Mouse (Mus musculus): ENCODE measurements around the gene Fyttd1. TPM values are rescaled to one million over a fixed set of nuclear protein-coding genes. Genes with fewer than 3 reads are reported as not detected.

Fyttd1 gene
- polyA plus RNA-seq, 1 experiment = 39.8 TPM

GRCm38 (mm10) chr16:32858771-32859636, 18.3 kb upstream of the Fyttd1 start:
- Histone ChIP-seq H3K4me3 (no peak overlapping the region), H3K4me2 (ENCODE audit: low read depth) (peak overlapping the region; percentile 98)

GRCm38 (mm10) chr16:32861813-32862385, 15.4 kb upstream of the Fyttd1 start:
- no peak overlapping the region for H3K4me2 ChIP-seq (ENCODE audit: low read depth)
- peaks cover 75% of the 10 kb centered on the region for H3K79me2 ChIP-seq (ENCODE audit: control insufficient read depth, insufficient read depth)
- TF ChIP-seq POLR2AphosphoS2 (IDR thresholded peaks at IDR 0.05; ENCODE audit: insufficient read length, low read depth) (no peak), E2F4 (IDR thresholded peaks at IDR 0.05; ENCODE audit: insufficient read depth) (no peak), TCF12 (IDR thresholded peaks at IDR 0.05; ENCODE audit: insufficient read depth, poor library complexity, severe bottlenecking) (no peak), MAX (IDR thresholded peaks at IDR 0.05; ENCODE audit: low read depth) (no peak), MYOD1 (IDR thresholded peaks at IDR 0.05; ENCODE audit: control insufficient read depth in 1 of 3, insufficient read length in 2 of 3, low read depth in 2 of 3) (no peak), POLR2A (IDR thresholded peaks at IDR 0.05; ENCODE audit: insufficient read length, low read depth) (no peak), REST (IDR thresholded peaks at IDR 0.05; ENCODE audit: insufficient read depth, insufficient read length) (no peak), USF1 (IDR thresholded peaks at IDR 0.05; ENCODE audit: low read depth) (no peak), MYOG (IDR thresholded peaks at IDR 0.05; ENCODE audit: control insufficient read depth in 1 of 3, insufficient read depth in 1 of 3, insufficient read length in 2 of 3, low read depth in 2 of 3) (no peak), TCF3 (IDR thresholded peaks at IDR 0.05; ENCODE audit: insufficient read length, low read depth) (no peak)
- no peaks in the 10 kb centered on the region for H3K27me3 ChIP-seq (ENCODE audit: control insufficient read depth, insufficient read depth, insufficient read length)
- peaks cover 5% of the 10 kb centered on the region for H3K36me3 ChIP-seq (ENCODE audit: control insufficient read depth, insufficient read depth)
- no peak overlapping the region for H3K4me3 ChIP-seq
- H3ac ChIP-seq (ENCODE audit: control insufficient read depth, insufficient read length) = no peak overlapping the region

More at GRCm38 (mm10) chr16:32858771-32859636, 18.3 kb upstream of the Fyttd1 start:
- peaks cover 59% of the 10 kb centered on the region for H3K79me2 ChIP-seq (ENCODE audit: control insufficient read depth, insufficient read depth)
- H3K27me3 ChIP-seq (ENCODE audit: control insufficient read depth, insufficient read depth, insufficient read length) = no peaks in the 10 kb centered on the region
- H3K36me3 ChIP-seq (ENCODE audit: control insufficient read depth, insufficient read depth) = peaks cover 9% of the 10 kb centered on the region
- peak in 1 of 3 experiments; percentile 51 for TF ChIP-seq MYOG (IDR thresholded peaks at IDR 0.05; ENCODE audit: control insufficient read depth in 1 of 3, insufficient read depth in 1 of 3, insufficient read length in 2 of 3, low read depth in 2 of 3)
- peak in 2 of 3 experiments; percentile 27 to 52 for TF ChIP-seq MYOD1 (IDR thresholded peaks at IDR 0.05; ENCODE audit: control insufficient read depth in 1 of 3, insufficient read length in 2 of 3, low read depth in 2 of 3)
- TF ChIP-seq E2F4 (IDR thresholded peaks at IDR 0.05; ENCODE audit: insufficient read depth) = no peak
- TF ChIP-seq MAX (IDR thresholded peaks at IDR 0.05; ENCODE audit: low read depth) = no peak
- no peak overlapping the region for H3ac ChIP-seq (ENCODE audit: control insufficient read depth, insufficient read length)

GRCm38 (mm10) chr16:32865401-32865800, 11.9 kb upstream of the Fyttd1 start:
- no peak overlapping the region for H3K4me3 ChIP-seq
- no peak overlapping the region for H3K4me2 ChIP-seq (ENCODE audit: low read depth)
- TF ChIP-seq MYOD1 (IDR thresholded peaks at IDR 0.05; ENCODE audit: control insufficient read depth in 1 of 3, insufficient read length in 2 of 3, low read depth in 2 of 3) (no peak), SRF (IDR thresholded peaks at IDR 0.05; ENCODE audit: control insufficient read depth, insufficient read length, low read depth) (no peak), CEBPB (IDR thresholded peaks at IDR 0.05; ENCODE audit: insufficient read depth, poor library complexity, severe bottlenecking) (no peak), USF1 (IDR thresholded peaks at IDR 0.05; ENCODE audit: low read depth) (no peak), TCF3 (IDR thresholded peaks at IDR 0.05; ENCODE audit: insufficient read length, low read depth) (no peak), TCF12 (IDR thresholded peaks at IDR 0.05; ENCODE audit: insufficient read depth, poor library complexity, severe bottlenecking) (no peak), REST (IDR thresholded peaks at IDR 0.05; ENCODE audit: insufficient read depth, insufficient read length) (no peak), MAX (IDR thresholded peaks at IDR 0.05; ENCODE audit: low read depth) (no peak), POLR2AphosphoS2 (IDR thresholded peaks at IDR 0.05; ENCODE audit: insufficient read length, low read depth) (no peak), POLR2A (IDR thresholded peaks at IDR 0.05; ENCODE audit: insufficient read length, low read depth) (no peak), MYOG (IDR thresholded peaks at IDR 0.05; ENCODE audit: control insufficient read depth in 1 of 3, insufficient read depth in 1 of 3, insufficient read length in 2 of 3, low read depth in 2 of 3) (no peak), E2F4 (IDR thresholded peaks at IDR 0.05; ENCODE audit: insufficient read depth) (no peak)
- no peaks in the 10 kb centered on the region for H3K27me3 ChIP-seq (ENCODE audit: control insufficient read depth, insufficient read depth, insufficient read length)
- no peak overlapping the region for H3ac ChIP-seq (ENCODE audit: control insufficient read depth, insufficient read length)
- peaks cover 5% of the 10 kb centered on the region for H3K36me3 ChIP-seq (ENCODE audit: control insufficient read depth, insufficient read depth)
- peaks cover 67% of the 10 kb centered on the region for H3K79me2 ChIP-seq (ENCODE audit: control insufficient read depth, insufficient read depth)

- H3K4me3 ChIP-seq = peak overlapping the region; percentile 44
Measured at GRCm38 (mm10) chr16:32866713-32867112, 10.6 kb upstream of the Fyttd1 start.

More at GRCm38 (mm10) chr16:32866713-32867112, 10.6 kb upstream of the Fyttd1 start:
- H3K4me2 ChIP-seq (ENCODE audit: low read depth) = peak overlapping the region; percentile 66
- H3K36me3 ChIP-seq (ENCODE audit: control insufficient read depth, insufficient read depth) = no peaks in the 10 kb centered on the region
- no peak overlapping the region for H3ac ChIP-seq (ENCODE audit: control insufficient read depth, insufficient read length)
- TF ChIP-seq MYOG (IDR thresholded peaks at IDR 0.05; ENCODE audit: control insufficient read depth in 1 of 3, insufficient read depth in 1 of 3, insufficient read length in 2 of 3, low read depth in 2 of 3) (no peak), MYOD1 (IDR thresholded peaks at IDR 0.05; ENCODE audit: control insufficient read depth in 1 of 3, insufficient read length in 2 of 3, low read depth in 2 of 3) (no peak), CEBPB (IDR thresholded peaks at IDR 0.05; ENCODE audit: insufficient read depth, poor library complexity, severe bottlenecking) (no peak), TCF12 (IDR thresholded peaks at IDR 0.05; ENCODE audit: insufficient read depth, poor library complexity, severe bottlenecking) (no peak), E2F4 (IDR thresholded peaks at IDR 0.05; ENCODE audit: insufficient read depth) (no peak), POLR2A (IDR thresholded peaks at IDR 0.05; ENCODE audit: insufficient read length, low read depth) (no peak), USF1 (IDR thresholded peaks at IDR 0.05; ENCODE audit: low read depth) (no peak), REST (IDR thresholded peaks at IDR 0.05; ENCODE audit: insufficient read depth, insufficient read length) (no peak), MAX (IDR thresholded peaks at IDR 0.05; ENCODE audit: low read depth) (no peak)
- H3K27me3 ChIP-seq (ENCODE audit: control insufficient read depth, insufficient read depth, insufficient read length) = no peaks in the 10 kb centered on the region
- H3K79me2 ChIP-seq (ENCODE audit: control insufficient read depth, insufficient read depth) = peaks cover 54% of the 10 kb centered on the region
